Mouse (Mus musculus): ENCODE data around the gene Mettl9.

- no peak for TF ChIP-seq POLR2A (IDR thresholded peaks at IDR 0.05; ENCODE audit: borderline replicate concordance, low read depth, low read length)
- TF ChIP-seq CTCF (IDR thresholded peaks at IDR 0.05; ENCODE audit: low read depth, low read length): no peak
These were observed 43.1 kb upstream of the Mettl9 start for GRCm38 (mm10) chr7:120991191-120991590.

Measured in bone marrow macrophage, adult 2 months (primary cell).